Comparison of ENCODE assay signal across 7 mouse cellular contexts in the genomic region with DNA sequence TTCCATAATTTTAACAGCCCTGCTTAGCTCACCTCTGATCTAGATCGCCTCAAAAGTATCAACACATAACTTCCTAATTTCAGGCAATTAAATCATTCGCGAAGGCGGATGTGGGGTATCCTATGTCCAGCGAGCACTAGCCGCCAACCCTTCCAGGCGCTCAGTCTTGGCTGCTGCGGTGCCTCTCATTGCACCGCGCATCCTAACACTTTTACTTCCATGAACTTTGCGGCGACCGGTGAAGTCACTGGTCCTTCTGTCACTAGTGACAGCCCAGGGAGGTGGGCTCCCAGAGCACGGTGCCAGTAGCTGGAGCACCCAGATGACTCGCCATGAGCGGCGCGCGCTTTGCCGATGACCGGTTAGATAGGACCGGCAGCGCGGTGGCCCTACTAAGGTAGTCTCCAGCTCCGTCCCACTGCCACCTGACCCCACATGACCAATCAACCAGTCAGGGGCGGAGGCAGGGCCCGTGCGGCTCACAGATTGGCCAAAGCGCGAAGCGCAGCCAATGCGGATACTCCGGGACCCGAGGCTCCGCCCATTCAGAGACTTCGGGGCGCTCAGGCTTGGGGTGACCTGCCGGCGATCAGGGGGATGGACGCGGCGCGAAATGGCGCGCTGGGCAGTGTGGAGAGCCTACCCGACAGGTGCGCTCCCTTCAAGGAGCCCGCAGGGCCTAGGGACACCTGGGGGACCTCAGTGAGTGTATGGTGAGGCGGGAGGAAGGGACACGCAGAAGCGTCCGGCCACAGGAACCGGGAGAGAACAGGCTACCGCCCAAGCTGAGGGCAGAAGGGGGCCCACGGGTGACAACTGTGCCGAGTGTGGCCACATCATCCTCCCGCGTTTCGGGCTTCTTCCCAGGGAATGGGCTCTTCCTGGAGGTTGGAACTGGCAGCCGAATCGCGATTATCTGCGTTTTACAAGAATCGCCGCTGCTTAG. TPM values are rescaled to one million over a fixed set of nuclear protein-coding genes. Genes with fewer than 3 reads are reported as not detected.
A peak's percentile ranks its signal among the peaks of the same experiment; 100 is the strongest.
DNase-seq lines count a peak whose midpoint lies in the region; ATAC-seq lines count a peak whose summit lies in the region.

Scly (plus strand) TSS at position 540 of the 946 bp plus-strand sequence.

- DNase-seq in adrenal gland, postnatal 25 days, result peak; percentile 95
- DNase-seq in heart, adult 11 months, result peak; percentile 100
- peak; percentile 97 for DNase-seq in kidney, adult 18-20 months
- DNase-seq in limb, embryonic 11.5 days (ENCODE audit: low spot score), result peak; percentile 92
- DNase-seq in midbrain, embryonic 14.5 days, result peak; percentile 96
- peak; percentile 89 to 91 for DNase-seq in spleen, adult 18-20 months

- peaks cover 1% of the 10 kb centered on the region; the same call in 1 of the 2 replicates for H3K36me3 ChIP-seq in embryonic facial prominence, embryonic 12.5 days
- no peaks in the 10 kb centered on the region for H3K36me3 ChIP-seq in limb, embryonic 11.5 days (ENCODE audit: control insufficient read depth, insufficient read depth, low read length)
- 0 out of 2 replicates have a peak, but pooled peaks cover 3% of the 10 kb centered on the region for H3K36me3 ChIP-seq in midbrain, embryonic 14.5 days (ENCODE audit: control insufficient read depth, insufficient read depth, low read length)

- peak within 1 kb of the TSS; percentile 63 for H3K4me2 ChIP-seq in embryonic facial prominence, embryonic 12.5 days (replicated peaks)
- peak within 1 kb of the TSS; percentile 58 for H3K4me2 ChIP-seq in limb, embryonic 11.5 days (ENCODE audit: low read depth, severe bottlenecking)
- peak within 1 kb of the TSS; percentile 79 for H3K4me2 ChIP-seq in midbrain, embryonic 14.5 days (ENCODE audit: low read length)

- H3K9me3 ChIP-seq in embryonic facial prominence, embryonic 12.5 days, result no peaks in the 10 kb centered on the region
- H3K9me3 ChIP-seq in limb, embryonic 11.5 days (ENCODE audit: control insufficient read depth, low read length), result no peaks in the 10 kb centered on the region
- H3K9me3 ChIP-seq in midbrain, embryonic 14.5 days (ENCODE audit: control insufficient read depth, low read length), result no peaks in the 10 kb centered on the region

- H3K4me3 ChIP-seq in embryonic facial prominence, embryonic 12.5 days, result peak within 1 kb of the TSS; percentile 92
- peak within 1 kb of the TSS; percentile 63 for H3K4me3 ChIP-seq in limb, embryonic 11.5 days (ENCODE audit: low read depth, low read length)
- peak within 1 kb of the TSS; percentile 80 for H3K4me3 ChIP-seq in midbrain, embryonic 14.5 days (replicated peaks; ENCODE audit: low read depth, low read length)

- 0 out of 2 replicates have a peak, but pooled peaks cover 3% of the 10 kb centered on the region for H3K4me1 ChIP-seq in embryonic facial prominence, embryonic 12.5 days
- no peaks in the 10 kb centered on the region for H3K4me1 ChIP-seq in limb, embryonic 11.5 days (ENCODE audit: control insufficient read depth, insufficient read depth, low read length)
- H3K4me1 ChIP-seq in midbrain, embryonic 14.5 days (ENCODE audit: control insufficient read depth, insufficient read depth, low read length), result 0 out of 2 replicates have a peak, but pooled peaks cover 4% of the 10 kb centered on the region

- H3K9ac ChIP-seq in embryonic facial prominence, embryonic 12.5 days, result peak within 1 kb of the TSS; percentile 61
- peak within 1 kb of the TSS; percentile 69 for H3K9ac ChIP-seq in limb, embryonic 11.5 days (ENCODE audit: low read length)
- H3K9ac ChIP-seq in midbrain, embryonic 14.5 days (replicated peaks; ENCODE audit: low read length), result peak within 1 kb of the TSS; percentile 72

- no peaks in the 10 kb centered on the region for H3K27me3 ChIP-seq in embryonic facial prominence, embryonic 12.5 days
- no peaks in the 10 kb centered on the region for H3K27me3 ChIP-seq in limb, embryonic 11.5 days (ENCODE audit: control insufficient read depth, insufficient read depth, low read length)
- no peaks in the 10 kb centered on the region for H3K27me3 ChIP-seq in midbrain, embryonic 14.5 days (ENCODE audit: control insufficient read depth, insufficient read depth, low read length)

- ATAC-seq in embryonic facial prominence, embryonic 12.5 days (ENCODE audit: insufficient number of reproducible peaks, insufficient read depth, low FRiP score, low TSS enrichment), result peak; percentile 99
- peak; percentile 97 for ATAC-seq in limb, embryonic 11.5 days (ENCODE audit: insufficient number of reproducible peaks, low FRiP score, low TSS enrichment, low read depth)
- peak; percentile 99 for ATAC-seq in midbrain, embryonic 14.5 days (ENCODE audit: low FRiP score, low TSS enrichment)

- WGBS in embryonic facial prominence, embryonic 12.5 days, result under 1% methylated on average over 65 of the region's 65 CpGs
- WGBS in limb, embryonic 11.5 days, result 2% methylated on average over 60 of the region's 65 CpGs
- WGBS in midbrain, embryonic 14.5 days, result under 1% methylated on average over 65 of the region's 65 CpGs

- no peak within 1 kb of the TSS for H3K27ac ChIP-seq in embryonic facial prominence, embryonic 12.5 days
- no peak within 1 kb of the TSS for H3K27ac ChIP-seq in limb, embryonic 11.5 days (replicated peaks; ENCODE audit: low read depth, low read length)
- peak within 1 kb of the TSS; percentile 45; the same call in 1 of the 2 replicates for H3K27ac ChIP-seq in midbrain, embryonic 14.5 days (replicated peaks; ENCODE audit: low read depth, low read length)

RNA-seq across cellular contexts. Expression of gene Scly, which starts in this region (rescaled TPM):
- total RNA-seq in adrenal gland, postnatal 25 days (2021), result 16.2 and 18.4 TPM in 2 replicates
- polyA plus RNA-seq in embryonic facial prominence, embryonic 12.5 days (2016; fragmentation: Nextera tagmentation; extraction: Ambion mirVana), result 12.3 and 14.2 TPM in 2 replicates
- 11.5 and 14.1 TPM in 2 replicates for polyA plus RNA-seq in limb, embryonic 11.5 days (2014; fragmentation: Nextera tagmentation; extraction: Ambion mirVana)
- 8.5 and 9.0 TPM in 2 replicates for polyA plus RNA-seq in midbrain, embryonic 14.5 days (2014; fragmentation: Nextera tagmentation; extraction: Ambion mirVana)
